Comparison of ENCODE assay signal across 23 mouse cellular contexts in genomic region chr17:51555854-51556253, GRCm38 (mm10).
DNase-seq lines count a peak whose midpoint lies in the region; ATAC-seq and TF ChIP-seq lines count a peak whose summit lies in the region.
"Had no signal": no experiment of that assay in that cellular context is flagged by ENCODE, and none has a peak within 500 bp of the region (broad histone marks: within the 10 kb centered on the region; RNA-seq: fewer than 3 reads in every experiment).

No protein-coding gene starts in this region.

- no peak for TF ChIP-seq EP300 in CH12.LX (IDR thresholded peaks at IDR 0.05; ENCODE audit: low read length)
- no peak for TF ChIP-seq EP300 in MEL (IDR thresholded peaks at IDR 0.05; ENCODE audit: low read depth in 1 of 2, low read length in 2 of 2)
- no peak for TF ChIP-seq EP300 in liver, postnatal 0 days (IDR thresholded peaks at IDR 0.05; ENCODE audit: low read depth)

- no peak overlapping the region for H3K4me3 ChIP-seq in CH12.LX (replicated peaks in 1 of 3; ENCODE audit: low read depth in 2 of 3, low read length in 2 of 3, poor library complexity in 1 of 3)
- H3K4me3 ChIP-seq in ES-E14 (ENCODE audit: insufficient read depth in 1 of 2, low read depth in 1 of 2, low read length in 2 of 2, poor library complexity in 1 of 2, severe bottlenecking in 1 of 2): no peak overlapping the region
- no peak overlapping the region for H3K4me3 ChIP-seq in MEL (ENCODE audit: control insufficient read depth in 1 of 2, insufficient read depth in 1 of 2, low read depth in 2 of 2, low read length in 2 of 2)
- H3K4me3 ChIP-seq in liver, postnatal 0 days (ENCODE audit: low read depth, low read length): no peak overlapping the region

- H3K36me3 ChIP-seq in CH12.LX (replicated peaks in 1 of 2; ENCODE audit: control insufficient read depth in 1 of 2, insufficient read depth in 1 of 2, low read length in 1 of 2) (no peaks in the 10 kb centered on the region), ES-E14 (ENCODE audit: control insufficient read depth, insufficient read depth, low read length, poor library complexity, severe bottlenecking) (no peaks in the 10 kb centered on the region), MEL (ENCODE audit: control insufficient read depth in 1 of 2, insufficient read depth in 2 of 2, low read length in 2 of 2) (no peaks in the 10 kb centered on the region)
- H3K36me3 ChIP-seq in liver, postnatal 0 days (replicated peaks; ENCODE audit: insufficient read depth, low read length): no peaks in the 10 kb centered on the region
- H3K36me3 ChIP-seq: G1E had no signal

- 72% methylated on average over 3 of the region's 3 CpGs for WGBS in liver, postnatal 0 days (ENCODE audit: insufficient replicate concordance)

- ATAC-seq in liver, postnatal 0 days: no peak
- ATAC-seq: activated CD4-positive, CD25-positive, alpha-beta regulatory T cell, adult 4 months; CD4-positive, CD25-positive, alpha-beta regulatory T cell, adult 4 months; Patski had no signal

- TF ChIP-seq RAD21 in CH12.LX (IDR thresholded peaks at IDR 0.05; ENCODE audit: low read depth, low read length) (no peak), MEL (IDR thresholded peaks at IDR 0.05; ENCODE audit: low read depth, low read length) (no peak)

- DNase-seq in CH12.LX (ENCODE audit: extremely low read depth) (no peak), ES-E14 (ENCODE audit: low read depth, low spot score) (no peak), MEL (ENCODE audit: low read depth, low spot score) (no peak)
- DNase-seq in liver, postnatal 0 days: no peak
- DNase-seq in B cell, adult 2 months: no peak
- no peak for DNase-seq in frontal cortex, postnatal 10 days (ENCODE audit: low spot score in 2 of 2)
- DNase-seq: adrenal gland, adult 2 months; adrenal gland, adult 8-10 months; adrenal gland, postnatal 10 days; adrenal gland, postnatal 14 days; adrenal gland, postnatal 25 days; adrenal gland, postnatal 36 days; cerebellum, adult 11 months; cerebellum, adult 11-12 months; cerebellum, adult 18-20 months; cerebellum, adult 2 months; cerebellum, adult 8-10 months; cerebellum, adult 9-10 months; cerebellum, adult 9-11 months had no signal

- in situ Hi-C loops in CH12.LX (cut with MboI; ENCODE audit: low pct_ligation_motif_present, low pct_unique_long_range_greater_than_20kb, low sequenced_read_pairs) (no loop called here), ES-E14 (cut with MboI; ENCODE audit: low sequenced_read_pairs in 2 of 2, unreplicated experiment in 2 of 2) (no loop called here)

- H3K27me3 ChIP-seq in CH12.LX (replicated peaks) (no peaks in the 10 kb centered on the region), MEL (ENCODE audit: control insufficient read depth in 1 of 2, insufficient read depth in 2 of 2, low read length in 2 of 2) (no peaks in the 10 kb centered on the region)
- no peaks in the 10 kb centered on the region for H3K27me3 ChIP-seq in liver, postnatal 0 days (ENCODE audit: insufficient read depth, low read length)
- H3K27me3 ChIP-seq: Patski had no signal

- H3K4me2 ChIP-seq in CH12.LX (ENCODE audit: insufficient read depth, low read depth, poor library complexity, severe bottlenecking): no peak overlapping the region
- H3K4me2 ChIP-seq in liver, postnatal 0 days (ENCODE audit: low read depth, low read length): no peak overlapping the region

- TF ChIP-seq CTCF in CH12.LX (conservative IDR thresholded peaks at IDR 0.05 in 1 of 2, IDR thresholded peaks at IDR 0.05 in 1 of 2; ENCODE audit: low read depth in 2 of 2, low read length in 2 of 2): no peak
- no peak for TF ChIP-seq CTCF in MEL (IDR thresholded peaks at IDR 0.05 in 2 of 3, conservative IDR thresholded peaks at IDR 0.05 in 1 of 3; ENCODE audit: control insufficient read depth in 1 of 3, insufficient read depth in 1 of 3, low read depth in 2 of 3, low read length in 3 of 3, poor library complexity in 1 of 3, severe bottlenecking in 1 of 3)
- TF ChIP-seq CTCF in liver, postnatal 0 days (IDR thresholded peaks at IDR 0.05; ENCODE audit: low read depth): no peak

- H3K9me3 ChIP-seq in CH12.LX (replicated peaks; ENCODE audit: low read length) (no peaks in the 10 kb centered on the region), ES-E14 (ENCODE audit: control insufficient read depth, insufficient read depth, low read depth, low read length) (no peaks in the 10 kb centered on the region), MEL (replicated peaks; ENCODE audit: insufficient read depth, low read length) (no peaks in the 10 kb centered on the region)
- no peaks in the 10 kb centered on the region for H3K9me3 ChIP-seq in liver, postnatal 0 days (ENCODE audit: low read length)

- no peaks in the 10 kb centered on the region for H3K4me1 ChIP-seq in CH12.LX (ENCODE audit: control insufficient read depth in 1 of 2, insufficient read depth in 2 of 2)
- H3K4me1 ChIP-seq in ES-E14 (ENCODE audit: control insufficient read depth in 2 of 2, insufficient read depth in 2 of 2, low read length in 2 of 2, poor library complexity in 1 of 2): no peaks in the 10 kb centered on the region
- no peaks in the 10 kb centered on the region for H3K4me1 ChIP-seq in MEL (ENCODE audit: control insufficient read depth in 1 of 2, insufficient read depth in 2 of 2, low read length in 2 of 2)
- H3K4me1 ChIP-seq in liver, postnatal 0 days (ENCODE audit: insufficient read depth): no peaks in the 10 kb centered on the region

- H3K79me2 ChIP-seq in CH12.LX (replicated peaks; ENCODE audit: control insufficient read depth, extremely low read depth, insufficient read depth, poor library complexity, severe bottlenecking) (no peaks in the 10 kb centered on the region), MEL (ENCODE audit: control insufficient read depth, insufficient read depth, low read length, poor library complexity) (no peaks in the 10 kb centered on the region)

- dilution Hi-C loops in CH12.LX (cut with MboI; ENCODE audit: extremely low pct_ligation_motif_present, extremely low pct_unique_long_range_greater_than_20kb, low sequenced_read_pairs): no loop called here

- H3K27ac ChIP-seq in CH12.LX (ENCODE audit: insufficient read depth, low read depth): no peak overlapping the region
- H3K27ac ChIP-seq in ES-E14 (ENCODE audit: insufficient read depth, low read depth, low read length, poor library complexity, severe bottlenecking): no peak overlapping the region
- H3K27ac ChIP-seq in MEL (ENCODE audit: control insufficient read depth, low read depth, low read length): no peak overlapping the region
- no peak overlapping the region for H3K27ac ChIP-seq in liver, postnatal 0 days (ENCODE audit: low read depth)

- no peak for TF ChIP-seq POLR2A in CH12.LX (IDR thresholded peaks at IDR 0.05; ENCODE audit: low read depth, low read length)
- TF ChIP-seq POLR2A in MEL (IDR thresholded peaks at IDR 0.05; ENCODE audit: control insufficient read depth in 1 of 2, insufficient read depth in 1 of 2, low read depth in 1 of 2, low read length in 2 of 2, poor library complexity in 1 of 2): no peak

- no peak overlapping the region for H3K9ac ChIP-seq in CH12.LX (ENCODE audit: insufficient read depth, low read depth)
- no peak overlapping the region for H3K9ac ChIP-seq in ES-E14 (ENCODE audit: insufficient read depth, low read depth, low read length, poor library complexity, severe bottlenecking)
- no peak overlapping the region for H3K9ac ChIP-seq in MEL (ENCODE audit: control insufficient read depth, low read depth, low read length, poor library complexity, severe bottlenecking)
- H3K9ac ChIP-seq in liver, postnatal 0 days (replicated peaks): no peak overlapping the region

TF ChIP-seq in CH12.LX, 34 proteins besides CTCF, POLR2A, EP300 and RAD21:
- no peak for TF ChIP-seq MAX (IDR thresholded peaks at IDR 0.05; ENCODE audit: low read length)
- no peak for TF ChIP-seq JUN (IDR thresholded peaks at IDR 0.05; ENCODE audit: insufficient read depth, low read depth, low read length)
- TF ChIP-seq ELF1 (IDR thresholded peaks at IDR 0.05; ENCODE audit: low read depth, low read length): no peak
- no peak for TF ChIP-seq PAX5 (IDR thresholded peaks at IDR 0.05; ENCODE audit: low read length)
- TF ChIP-seq IRF4 (IDR thresholded peaks at IDR 0.05; ENCODE audit: low read depth, low read length): no peak
- TF ChIP-seq MAFK (IDR thresholded peaks at IDR 0.05; ENCODE audit: insufficient replicate concordance, low read length): peak; percentile 81
- no peak for TF ChIP-seq SIN3A (IDR thresholded peaks at IDR 0.05; ENCODE audit: low read length)
- TF ChIP-seq UBTF (IDR thresholded peaks at IDR 0.05; ENCODE audit: low read depth, low read length): no peak

TF ChIP-seq in ES-E14, 5 proteins besides CTCF, POLR2A, EP300 and RAD21:
- peak; percentile 89; the same call in 1 of the 2 replicates for TF ChIP-seq MAFK (IDR thresholded peaks at IDR 0.05; ENCODE audit: insufficient read depth, low read depth, low read length)
- TF ChIP-seq HCFC1 (IDR thresholded peaks at IDR 0.05; ENCODE audit: borderline replicate concordance, insufficient read depth, low read length): no peak
- TF ChIP-seq ZC3H11A (IDR thresholded peaks at IDR 0.05; ENCODE audit: borderline replicate concordance, low read depth, low read length): no peak

TF ChIP-seq in MEL, 35 proteins besides CTCF, POLR2A, EP300 and RAD21:
- no peak for TF ChIP-seq SIN3A (IDR thresholded peaks at IDR 0.05; ENCODE audit: low read length)
- peak; percentile 73 for TF ChIP-seq MAFK (IDR thresholded peaks at IDR 0.05; ENCODE audit: borderline replicate concordance, low read depth, low read length)
- TF ChIP-seq JUND (IDR thresholded peaks at IDR 0.05; ENCODE audit: low read depth, low read length): no peak
- TF ChIP-seq POLR2AphosphoS2 (IDR thresholded peaks at IDR 0.05; ENCODE audit: low read length): no peak

Comparison
In these comparisons a context has a peak if more than half of its experiments do, and no peak if none do; other contexts are left out.
1. Of the 35 proteins assayed by ChIP-seq in both MEL and CH12.LX: peak only in MEL: none; only in CH12.LX: none; in both: MAFK; in neither: 34.